ENCODE assay signal across 1 mouse cellular context in the genomic region with DNA sequence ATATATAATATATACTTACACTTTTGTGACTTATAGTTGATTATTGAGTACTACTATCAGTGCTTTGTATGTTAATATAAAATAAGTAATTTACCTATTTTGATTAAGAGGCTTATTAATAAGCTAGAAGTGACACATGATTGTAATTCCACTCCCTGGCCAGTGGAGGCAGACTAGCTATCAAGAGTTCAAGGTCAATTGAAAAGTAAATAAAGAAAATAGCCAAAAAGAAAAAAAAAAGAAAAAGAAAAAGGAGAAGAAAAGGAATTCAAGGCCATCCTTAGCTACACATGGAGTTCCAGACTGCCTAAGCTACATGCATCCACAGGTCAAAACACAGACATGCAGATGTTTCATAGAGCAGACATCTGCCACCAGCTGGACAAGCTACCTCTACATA.
A peak's percentile ranks its signal among the peaks of the same experiment; 100 is the strongest.
TF ChIP-seq lines count a peak whose summit lies in the region.

No protein-coding gene starts in this region.

TF ChIP-seq in MEL, 35 proteins besides CTCF, POLR2A, EP300 and RAD21 (continued from another document):
- TF ChIP-seq POLR2AphosphoS2 (IDR thresholded peaks at IDR 0.05; ENCODE audit: low read length) (no peak), USF1 (IDR thresholded peaks at IDR 0.05; ENCODE audit: low read depth, low read length) (no peak), MAZ (IDR thresholded peaks at IDR 0.05; ENCODE audit: low read depth, low read length) (no peak), MYB (IDR thresholded peaks at IDR 0.05; ENCODE audit: low read depth, low read length) (no peak), ZKSCAN1 (IDR thresholded peaks at IDR 0.05; ENCODE audit: low read depth, low read length) (no peak), POLR2AphosphoS5 (IDR thresholded peaks at IDR 0.05; ENCODE audit: borderline replicate concordance, low read depth, low read length) (no peak), ZMIZ1 (IDR thresholded peaks at IDR 0.05; ENCODE audit: low read depth, low read length) (no peak), RCOR1 (IDR thresholded peaks at IDR 0.05; ENCODE audit: low read depth, low read length) (no peak), TAL1 (IDR thresholded peaks at IDR 0.05; ENCODE audit: low read length) (no peak), USF2 (IDR thresholded peaks at IDR 0.05; ENCODE audit: borderline replicate concordance in 1 of 2, insufficient read depth in 1 of 2, low read depth in 1 of 2, low read length in 2 of 2) (no peak), ZNF384 (IDR thresholded peaks at IDR 0.05; ENCODE audit: low read depth, low read length) (peak; percentile 83), MEF2A (IDR thresholded peaks at IDR 0.05; ENCODE audit: extremely low read depth, insufficient replicate concordance, low read depth, low read length, poor library complexity, severe bottlenecking) (no peak), BHLHE40 (IDR thresholded peaks at IDR 0.05; ENCODE audit: borderline replicate concordance, low read depth, low read length) (no peak), SMC3 (IDR thresholded peaks at IDR 0.05; ENCODE audit: low read depth, low read length) (no peak), GABPA (IDR thresholded peaks at IDR 0.05; ENCODE audit: low read depth, low read length) (no peak), ZC3H11A (IDR thresholded peaks at IDR 0.05; ENCODE audit: low read depth, low read length) (no peak), SIN3A (IDR thresholded peaks at IDR 0.05; ENCODE audit: low read length) (0 out of 2 replicates have a peak, but pooled peaks have one; percentile 30), NELFE (IDR thresholded peaks at IDR 0.05; ENCODE audit: low read depth, low read length) (no peak), MAX (IDR thresholded peaks at IDR 0.05; ENCODE audit: low read length) (no peak), MYC (IDR thresholded peaks at IDR 0.05; ENCODE audit: low read depth, low read length) (no peak), NRF1 (IDR thresholded peaks at IDR 0.05; ENCODE audit: insufficient read depth, low read depth, low read length, poor library complexity, severe bottlenecking) (no peak), TCF12 (IDR thresholded peaks at IDR 0.05; ENCODE audit: low read depth, low read length) (no peak), ETS1 (IDR thresholded peaks at IDR 0.05; ENCODE audit: low read depth, low read length) (no peak), TBP (IDR thresholded peaks at IDR 0.05; ENCODE audit: low read depth, low read length) (no peak), KAT2A (conservative IDR thresholded peaks at IDR 0.05; ENCODE audit: low read depth, low read length) (no peak)
